Mouse (Mus musculus): ENCODE data around the gene Ankrd45. TPM values are rescaled to one million over a fixed set of nuclear protein-coding genes. Genes with fewer than 3 reads are reported as not detected.

Gene Ankrd45
- polyA plus RNA-seq, 1 experiment: not detected

DNA sequence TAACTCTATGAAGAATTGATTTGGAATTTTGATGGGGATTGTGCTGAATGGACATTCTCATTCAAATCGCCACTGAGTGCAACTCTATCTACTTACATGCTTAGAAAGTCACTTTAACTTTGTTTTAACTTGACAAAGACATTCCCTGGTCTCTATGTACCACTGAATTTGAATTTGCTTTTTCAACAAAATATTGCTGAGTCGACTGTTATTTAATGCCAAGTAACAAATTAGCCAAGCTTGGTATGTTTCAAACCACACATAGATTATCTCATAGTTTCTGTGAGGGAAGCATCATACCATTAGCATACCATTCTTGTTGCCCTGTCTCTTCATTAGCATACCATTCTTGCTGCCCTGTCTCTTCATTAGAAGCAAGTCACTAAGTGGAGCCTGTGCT is 5.4 kb downstream of the Ankrd45 start:
- TF ChIP-seq POLR2A (IDR thresholded peaks at IDR 0.05; ENCODE audit: low read depth, low read length) (no peak), CTCF (IDR thresholded peaks at IDR 0.05; ENCODE audit: extremely low read depth, insufficient read depth, insufficient read length, insufficient replicate concordance) (no peak)
- no peaks in the 10 kb centered on the region for H3K27me3 ChIP-seq (ENCODE audit: control insufficient read depth, insufficient read depth, low read length)
- WGBS: 78% methylated on average over 2 of the region's 2 CpGs
- H3K36me3 ChIP-seq (ENCODE audit: control insufficient read depth, insufficient read depth, low read length): no peaks in the 10 kb centered on the region
- no peak overlapping the region for H3K4me3 ChIP-seq (ENCODE audit: extremely low read depth, insufficient read depth, insufficient read length)
- H3K27ac ChIP-seq (ENCODE audit: insufficient read depth, low read length): no peak overlapping the region
- DNase-seq (ENCODE audit: low read depth in 1 of 2, low spot score in 2 of 2): no peak
- no peaks in the 10 kb centered on the region for H3K4me1 ChIP-seq (ENCODE audit: control insufficient read depth, insufficient read depth, insufficient read length)

GRCm38 (mm10) chr1:161151098-161151497 is 8.6 kb downstream of the Ankrd45 start:
- TF ChIP-seq CTCF (IDR thresholded peaks at IDR 0.05; ENCODE audit: extremely low read depth, insufficient read depth, insufficient read length, insufficient replicate concordance): no peak
- no peak for TF ChIP-seq POLR2A (IDR thresholded peaks at IDR 0.05; ENCODE audit: low read depth, low read length)
- Histone ChIP-seq H3K27me3 (ENCODE audit: control insufficient read depth, insufficient read depth, low read length) (no peaks in the 10 kb centered on the region), H3K36me3 (ENCODE audit: control insufficient read depth, insufficient read depth, low read length) (no peaks in the 10 kb centered on the region), H3K4me1 (ENCODE audit: control insufficient read depth, insufficient read depth, insufficient read length) (no peaks in the 10 kb centered on the region), H3K4me3 (ENCODE audit: extremely low read depth, insufficient read depth, insufficient read length) (no peak overlapping the region), H3K27ac (ENCODE audit: insufficient read depth, low read length) (no peak overlapping the region)
- no peak for DNase-seq (ENCODE audit: low read depth in 1 of 2, low spot score in 2 of 2)
- 86% methylated on average over 6 of the region's 6 CpGs for WGBS

GRCm38 (mm10) chr1:161156546-161156945 is 14.1 kb downstream of the Ankrd45 start:
- peak in 1 of 2 experiments; percentile 17 for DNase-seq (ENCODE audit: low read depth in 1 of 2, low spot score in 2 of 2)
- no peak overlapping the region for H3K27ac ChIP-seq (ENCODE audit: insufficient read depth, low read length)
- 8% methylated on average over 10 of the region's 10 CpGs for WGBS
- TF ChIP-seq POLR2A (IDR thresholded peaks at IDR 0.05; ENCODE audit: low read depth, low read length) (no peak), CTCF (IDR thresholded peaks at IDR 0.05; ENCODE audit: extremely low read depth, insufficient read depth, insufficient read length, insufficient replicate concordance) (no peak)
- H3K36me3 ChIP-seq (ENCODE audit: control insufficient read depth, insufficient read depth, low read length): no peaks in the 10 kb centered on the region
- H3K27me3 ChIP-seq (ENCODE audit: control insufficient read depth, insufficient read depth, low read length): no peaks in the 10 kb centered on the region
- no peak overlapping the region for H3K4me3 ChIP-seq (ENCODE audit: extremely low read depth, insufficient read depth, insufficient read length)
- H3K4me1 ChIP-seq (ENCODE audit: control insufficient read depth, insufficient read depth, insufficient read length): peaks cover 9% of the 10 kb centered on the region

- Histone ChIP-seq H3K27me3 (ENCODE audit: control insufficient read depth, insufficient read depth, low read length) (no peaks in the 10 kb centered on the region), H3K4me3 (ENCODE audit: extremely low read depth, insufficient read depth, insufficient read length) (no peak within 1 kb of the TSS), H3K4me1 (ENCODE audit: control insufficient read depth, insufficient read depth, insufficient read length) (peaks cover 9% of the 10 kb centered on the region), H3K27ac (ENCODE audit: insufficient read depth, low read length) (no peak within 1 kb of the TSS), H3K36me3 (ENCODE audit: control insufficient read depth, insufficient read depth, low read length) (no peaks in the 10 kb centered on the region)
- TF ChIP-seq CTCF (IDR thresholded peaks at IDR 0.05; ENCODE audit: extremely low read depth, insufficient read depth, insufficient read length, insufficient replicate concordance) (no peak), POLR2A (IDR thresholded peaks at IDR 0.05; ENCODE audit: low read depth, low read length) (no peak)
- DNase-seq (ENCODE audit: low read depth in 1 of 2, low spot score in 2 of 2): no peak
- WGBS: 94% methylated on average over 3 of the region's 3 CpGs
These were observed 16.7 kb downstream of the Ankrd45 start, which contains the start of gene Tex50 for GRCm38 (mm10) chr1:161159214-161159613. Tex50 (minus strand) TSS chr1:161159314.

DNA sequence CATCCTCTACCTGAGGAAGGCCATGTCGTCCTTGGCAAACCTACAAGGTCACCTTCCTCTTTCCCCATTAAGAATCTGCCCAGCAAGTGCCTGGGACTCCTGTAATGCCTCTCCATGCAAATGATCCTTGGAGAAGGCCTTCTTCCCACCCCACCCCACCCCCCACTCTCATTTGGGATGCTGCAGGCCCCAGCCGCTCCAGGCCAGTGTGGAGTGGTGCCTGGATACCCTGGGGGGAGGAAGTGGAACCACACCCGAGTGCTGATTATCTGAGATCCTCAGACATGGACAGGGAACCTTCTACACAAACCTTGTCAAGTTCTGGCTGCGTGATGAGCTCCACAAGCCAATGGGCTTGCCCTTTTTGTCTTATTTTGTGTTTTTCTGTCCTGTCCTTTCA is 17.8 kb downstream of the Ankrd45 start:
- no peak for DNase-seq (ENCODE audit: low read depth in 1 of 2, low spot score in 2 of 2)
- no peak overlapping the region for H3K27ac ChIP-seq (ENCODE audit: insufficient read depth, low read length)
- H3K4me1 ChIP-seq (ENCODE audit: control insufficient read depth, insufficient read depth, insufficient read length): peaks cover 9% of the 10 kb centered on the region
- H3K36me3 ChIP-seq (ENCODE audit: control insufficient read depth, insufficient read depth, low read length): no peaks in the 10 kb centered on the region
- TF ChIP-seq POLR2A (IDR thresholded peaks at IDR 0.05; ENCODE audit: low read depth, low read length) (no peak), CTCF (IDR thresholded peaks at IDR 0.05; ENCODE audit: extremely low read depth, insufficient read depth, insufficient read length, insufficient replicate concordance) (no peak)
- no peaks in the 10 kb centered on the region for H3K27me3 ChIP-seq (ENCODE audit: control insufficient read depth, insufficient read depth, low read length)
- WGBS: 57% methylated on average over 4 of the region's 4 CpGs
- no peak overlapping the region for H3K4me3 ChIP-seq (ENCODE audit: extremely low read depth, insufficient read depth, insufficient read length)

GRCm38 (mm10) chr1:161170651-161171050 is 28.2 kb downstream of the Ankrd45 start:
- H3K36me3 ChIP-seq (ENCODE audit: control insufficient read depth, insufficient read depth, low read length): no peaks in the 10 kb centered on the region
- peak overlapping the region; percentile 49; the same call in 1 of the 2 replicates for H3K4me3 ChIP-seq (ENCODE audit: extremely low read depth, insufficient read depth, insufficient read length)
- no peak overlapping the region for H3K27ac ChIP-seq (ENCODE audit: insufficient read depth, low read length)
- TF ChIP-seq POLR2A (IDR thresholded peaks at IDR 0.05; ENCODE audit: low read depth, low read length): no peak
- TF ChIP-seq CTCF (IDR thresholded peaks at IDR 0.05; ENCODE audit: extremely low read depth, insufficient read depth, insufficient read length, insufficient replicate concordance): peak; percentile 84
- peak; percentile 42 to 82 for DNase-seq (ENCODE audit: low read depth in 1 of 2, low spot score in 2 of 2)
- 4% methylated on average over 40 of the region's 40 CpGs for WGBS
- peaks cover 2% of the 10 kb centered on the region; the same call in 1 of the 2 replicates for H3K27me3 ChIP-seq (ENCODE audit: control insufficient read depth, insufficient read depth, low read length)
- H3K4me1 ChIP-seq (ENCODE audit: control insufficient read depth, insufficient read depth, insufficient read length): no peaks in the 10 kb centered on the region; the same call in 1 of the 2 replicates

GRCm38 (mm10) chr1:161180674-161181073 is 38.2 kb downstream of the Ankrd45 start:
- Histone ChIP-seq H3K27me3 (ENCODE audit: control insufficient read depth, insufficient read depth, low read length) (no peaks in the 10 kb centered on the region), H3K36me3 (ENCODE audit: control insufficient read depth, insufficient read depth, low read length) (no peaks in the 10 kb centered on the region), H3K27ac (ENCODE audit: insufficient read depth, low read length) (no peak overlapping the region), H3K4me3 (ENCODE audit: extremely low read depth, insufficient read depth, insufficient read length) (no peak overlapping the region), H3K4me1 (ENCODE audit: control insufficient read depth, insufficient read depth, insufficient read length) (no peaks in the 10 kb centered on the region; the same call in 1 of the 2 replicates)
- TF ChIP-seq POLR2A (IDR thresholded peaks at IDR 0.05; ENCODE audit: low read depth, low read length): no peak
- peak; percentile 62; the same call in 1 of the 2 replicates for TF ChIP-seq CTCF (IDR thresholded peaks at IDR 0.05; ENCODE audit: extremely low read depth, insufficient read depth, insufficient read length, insufficient replicate concordance)
- WGBS: 54% methylated on average over 8 of the region's 8 CpGs
- peak in 1 of 2 experiments; percentile 53 for DNase-seq (ENCODE audit: low read depth in 1 of 2, low spot score in 2 of 2)

Measured in spleen, adult 2 months (tissue).